Mouse (Mus musculus) myocyte (in vitro differentiated cells): ENCODE results near the gene Msh3.

Source experiments
- SRF ChIP-seq: IDR thresholded peaks from one replicate; pipeline ENCODE4 v1.6.1; 2011; ENCODE audit warnings: low read depth; ENCODE audit not compliant: control insufficient read depth, insufficient read length
- TCF12 ChIP-seq: IDR thresholded peaks from one replicate; pipeline ENCODE4 v1.6.1; 2011; ENCODE audit warnings: mild to moderate bottlenecking, control low read depth; ENCODE audit not compliant: poor library complexity, insufficient read depth, severe bottlenecking

DNA sequence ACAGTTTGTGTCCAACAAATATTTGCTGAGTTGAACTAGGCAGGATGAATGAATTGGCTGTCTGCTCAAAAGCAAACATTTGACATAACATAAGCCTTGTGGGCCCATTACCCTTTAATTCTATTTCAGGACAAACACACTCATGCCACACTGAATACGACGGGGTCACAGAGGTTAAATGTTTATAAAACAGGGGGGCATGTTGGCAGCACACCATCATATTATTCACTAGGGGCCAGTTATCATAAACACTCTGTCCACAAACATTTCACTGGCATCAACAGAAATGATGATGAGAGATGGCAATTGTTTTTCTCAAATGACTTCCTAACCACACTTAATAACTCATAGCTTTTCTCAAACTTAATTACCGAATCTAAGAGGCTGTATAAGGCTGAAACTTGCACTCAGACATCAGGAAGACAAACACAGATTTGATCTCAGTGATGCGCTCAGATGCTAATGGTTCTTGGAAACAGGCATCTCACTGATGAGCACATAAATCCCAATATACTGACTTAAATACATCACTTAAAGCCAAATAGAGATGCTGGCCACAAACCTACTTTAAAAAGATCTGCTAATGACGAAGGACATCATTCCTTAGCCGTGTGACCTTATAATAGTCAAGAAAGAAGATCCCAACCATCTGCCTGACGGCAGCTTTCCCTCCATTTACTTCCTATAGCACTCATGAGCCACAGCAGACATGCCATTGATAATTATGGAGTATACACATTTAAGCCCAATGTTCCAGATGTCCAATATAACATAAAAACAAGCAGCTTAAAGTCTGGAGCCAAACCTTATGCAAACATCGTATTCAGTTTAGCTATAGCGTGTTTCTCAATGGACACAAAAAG is 122.5 kb downstream of the Msh3 start:
- TF ChIP-seq SRF: no peak
- TF ChIP-seq TCF12: no peak
